ENCODE assay signal across 19 mouse cellular contexts in genomic region chr13:91649926-91650325, GRCm38 (mm10).
A peak's percentile ranks its signal among the peaks of the same experiment; 100 is the strongest.
DNase-seq lines count a peak whose midpoint lies in the region; ATAC-seq and TF ChIP-seq lines count a peak whose summit lies in the region.
"Had no signal": no experiment of that assay in that cellular context is flagged by ENCODE, and none has a peak within 500 bp of the region (broad histone marks: within the 10 kb centered on the region; RNA-seq: fewer than 3 reads in every experiment).

No protein-coding gene starts in this region.

- no peak for TF ChIP-seq EP300 in stomach, postnatal 0 days (optimal IDR thresholded peaks at IDR 0.05)

- H3K27me3 ChIP-seq in stomach, postnatal 0 days (ENCODE audit: control insufficient read depth, insufficient read depth, low read length) = no peaks in the 10 kb centered on the region
- H3K27me3 ChIP-seq: hindbrain, embryonic 12.5 days; liver, embryonic 12.5 days; lung, embryonic 15.5 days; stomach, embryonic 15.5 days had no signal

- H3K4me1 ChIP-seq in stomach, postnatal 0 days (replicated peaks; ENCODE audit: control insufficient read depth, insufficient read depth) = no peaks in the 10 kb centered on the region
- H3K4me1 ChIP-seq: hindbrain, embryonic 12.5 days; limb, embryonic 10.5 days; liver, embryonic 12.5 days; lung, embryonic 15.5 days; stomach, embryonic 15.5 days had no signal

- H3K4me3 ChIP-seq in stomach, postnatal 0 days (ENCODE audit: low read depth, low read length) = no peak overlapping the region
- H3K4me3 ChIP-seq: erythroblast, embryonic 14.5 days; hindbrain, embryonic 12.5 days; layer of hippocampus, adult 2 months; limb, embryonic 10.5 days; liver, embryonic 12.5 days; lung, embryonic 15.5 days; stomach, embryonic 15.5 days had no signal

- WGBS in stomach, postnatal 0 days = 67% methylated on average over 7 of the region's 7 CpGs

- no peak for TF ChIP-seq CTCF in stomach, postnatal 0 days (IDR thresholded peaks at IDR 0.05; ENCODE audit: low read depth)

- no peak overlapping the region for H3K27ac ChIP-seq in stomach, postnatal 0 days (replicated peaks)
- H3K27ac ChIP-seq: hindbrain, embryonic 12.5 days; layer of hippocampus, adult 2 months; limb, embryonic 10.5 days; liver, embryonic 12.5 days; lung, embryonic 15.5 days; stomach, embryonic 15.5 days had no signal

- H3K36me3 ChIP-seq in stomach, postnatal 0 days (ENCODE audit: control insufficient read depth, insufficient read depth, low read length) = no peaks in the 10 kb centered on the region
- H3K36me3 ChIP-seq: lung, embryonic 15.5 days had no signal

- peak; percentile 8 for DNase-seq in CD4-positive helper T cell, adult 2 months (ENCODE audit: low read depth, low spot score)
- peak; percentile 20 for DNase-seq in NIH3T3 (ENCODE audit: low read depth)
- peak; percentile 21 for DNase-seq in kidney, adult 18-20 months
- peak; percentile 44 for DNase-seq in kidney, postnatal 10 days
- no peak for DNase-seq in cerebellum, adult 18-20 months
- no peak for DNase-seq in stomach, postnatal 0 days (ENCODE audit: low spot score)
- DNase-seq in left cerebral cortex, postnatal 25 days (ENCODE audit: low spot score in 2 of 2) = no peak
- DNase-seq: cerebellum, postnatal 10 days; embryo, embryonic 11 days; right cerebral cortex, adult 18-20 months had no signal

- intact Hi-C loops in left cerebral cortex, postnatal 25 days (cut with DNase I) = loop anchor here (5.0 to 10.0 kb wide), 3 partner anchors 555 to 715 kb away; no protein-coding TSS in a partner anchor

- H3K4me2 ChIP-seq in stomach, postnatal 0 days (replicated peaks; ENCODE audit: low read depth) = no peak overlapping the region
- H3K4me2 ChIP-seq: hindbrain, embryonic 12.5 days; liver, embryonic 12.5 days; lung, embryonic 15.5 days; stomach, embryonic 15.5 days had no signal

- ATAC-seq in stomach, postnatal 0 days (ENCODE audit: low FRiP score, low TSS enrichment) = no peak
- ATAC-seq: forebrain, embryonic 16.5 days; inflammation-experienced regulatory T-cells, adult 6 months; liver, embryonic 12.5 days had no signal

- no peak overlapping the region for H3K9ac ChIP-seq in stomach, postnatal 0 days (ENCODE audit: low read length)
- H3K9ac ChIP-seq: hindbrain, embryonic 12.5 days; liver, embryonic 12.5 days; lung, embryonic 15.5 days; stomach, embryonic 15.5 days had no signal

- no peaks in the 10 kb centered on the region for H3K9me3 ChIP-seq in stomach, postnatal 0 days (ENCODE audit: control insufficient read depth, low read length)
- H3K9me3 ChIP-seq: hindbrain, embryonic 12.5 days; limb, embryonic 10.5 days; liver, embryonic 12.5 days; lung, embryonic 15.5 days; stomach, embryonic 15.5 days had no signal

Comparison
In these comparisons a context has a peak if more than half of its experiments do, and no peak if none do; other contexts are left out.
1. DNase-seq: peak in CD4-positive helper T cell, adult 2 months (single experiment), NIH3T3 (single experiment), kidney, adult 18-20 months (single experiment) and kidney, postnatal 10 days (single experiment); none in cerebellum, adult 18-20 months (0 of 2), stomach, postnatal 0 days (single experiment) and left cerebral cortex, postnatal 25 days (0 of 2).